In the genomic region with DNA sequence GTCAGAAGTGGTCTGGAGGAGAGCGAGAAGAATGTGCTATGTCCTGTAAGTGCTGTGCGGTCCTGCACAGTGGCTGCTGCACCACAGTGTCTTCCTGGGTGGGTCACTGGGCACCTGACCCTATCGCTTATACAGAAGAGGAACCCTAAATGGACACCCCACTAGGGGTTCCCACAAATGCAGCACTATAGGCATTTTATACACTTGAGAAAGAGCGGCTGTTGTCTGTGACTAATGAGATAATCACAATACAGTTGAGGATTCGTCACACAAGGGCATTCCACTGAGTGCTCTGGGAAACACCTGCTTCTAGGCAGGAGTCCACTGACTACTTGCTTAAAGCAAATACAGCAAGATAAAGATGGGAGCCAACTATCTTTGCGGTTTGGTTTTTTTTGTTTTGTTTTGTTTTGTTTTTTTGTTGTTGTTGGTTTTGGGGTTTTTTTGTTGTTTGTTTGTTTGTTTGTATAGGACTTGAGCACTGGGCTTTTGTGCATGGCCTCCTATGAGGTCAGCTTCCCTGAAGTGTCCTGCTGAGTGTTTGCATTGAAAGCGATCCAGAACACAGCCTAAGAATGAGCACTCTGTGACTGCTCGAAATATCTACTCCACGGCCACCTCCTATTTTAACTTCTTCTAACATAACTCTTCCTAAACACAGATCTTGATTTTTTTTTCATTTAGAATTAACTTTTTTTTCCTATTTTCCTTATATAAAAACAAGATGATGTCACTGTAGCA, we compare ENCODE assay signal across 11 mouse cellular contexts. TPM values are rescaled to one million over a fixed set of nuclear protein-coding genes. Genes with fewer than 3 reads are reported as not detected.
DNase-seq lines count a peak whose midpoint lies in the region; ATAC-seq and TF ChIP-seq lines count a peak whose summit lies in the region.
"Had no signal": no experiment of that assay in that cellular context is flagged by ENCODE, and none has a peak within 500 bp of the region (broad histone marks: within the 10 kb centered on the region; RNA-seq: fewer than 3 reads in every experiment).

No protein-coding gene starts in this region.

- no peaks in the 10 kb centered on the region; the same call in 1 of the 2 replicates for H3K9me3 ChIP-seq in heart, embryonic 12.5 days (replicated peaks)
- no peaks in the 10 kb centered on the region for H3K9me3 ChIP-seq in kidney, embryonic 16.5 days (ENCODE audit: low read length)
- H3K9me3 ChIP-seq in limb, embryonic 14.5 days (ENCODE audit: control insufficient read depth, low read length), result no peaks in the 10 kb centered on the region

- H3K4me3 ChIP-seq in heart, embryonic 12.5 days, result 0 out of 2 replicates have a peak overlapping the region, but pooled peaks have one; percentile 9
- H3K4me3 ChIP-seq in kidney, embryonic 16.5 days (ENCODE audit: low read length), result no peak overlapping the region
- H3K4me3 ChIP-seq in limb, embryonic 14.5 days (replicated peaks; ENCODE audit: low read length), result no peak overlapping the region

- 57% methylated on average over 9 of the region's 9 CpGs for WGBS in heart, embryonic 12.5 days
- WGBS in kidney, embryonic 16.5 days, result 69% methylated on average over 9 of the region's 9 CpGs
- 82% methylated on average over 9 of the region's 9 CpGs for WGBS in limb, embryonic 14.5 days

- H3K36me3 ChIP-seq in heart, embryonic 12.5 days, result no peaks in the 10 kb centered on the region
- H3K36me3 ChIP-seq in kidney, embryonic 16.5 days (ENCODE audit: insufficient read depth, low read length), result no peaks in the 10 kb centered on the region
- no peaks in the 10 kb centered on the region for H3K36me3 ChIP-seq in limb, embryonic 14.5 days (ENCODE audit: control insufficient read depth, insufficient read depth, low read length)
- H3K36me3 ChIP-seq: G1E had no signal

- no peak overlapping the region for H3K9ac ChIP-seq in heart, embryonic 12.5 days
- H3K9ac ChIP-seq in kidney, embryonic 16.5 days (replicated peaks; ENCODE audit: low read length), result no peak overlapping the region
- H3K9ac ChIP-seq in limb, embryonic 14.5 days (ENCODE audit: low read depth, low read length, severe bottlenecking), result no peak overlapping the region

- peaks cover 15% of the 10 kb centered on the region for H3K4me1 ChIP-seq in heart, embryonic 12.5 days (replicated peaks)
- H3K4me1 ChIP-seq in kidney, embryonic 16.5 days (ENCODE audit: insufficient read depth, low read length), result peaks cover 12% of the 10 kb centered on the region
- no peaks in the 10 kb centered on the region for H3K4me1 ChIP-seq in limb, embryonic 14.5 days (ENCODE audit: control insufficient read depth, insufficient read depth, low read length)

- ATAC-seq in heart, embryonic 12.5 days (ENCODE audit: insufficient number of reproducible peaks, low FRiP score), result no peak
- ATAC-seq in kidney, embryonic 16.5 days (ENCODE audit: low FRiP score, low TSS enrichment), result peak; percentile 66
- peak; percentile 80; the same call in 1 of the 2 replicates for ATAC-seq in limb, embryonic 14.5 days (ENCODE audit: low FRiP score, low read depth)

- H3K27me3 ChIP-seq in heart, embryonic 12.5 days (replicated peaks), result no peaks in the 10 kb centered on the region
- H3K27me3 ChIP-seq in kidney, embryonic 16.5 days (ENCODE audit: insufficient read depth, low read length), result no peaks in the 10 kb centered on the region
- no peaks in the 10 kb centered on the region for H3K27me3 ChIP-seq in limb, embryonic 14.5 days (ENCODE audit: control insufficient read depth, insufficient read depth, low read length)

- peak overlapping the region; percentile 30; the same call in 1 of the 2 replicates for H3K4me2 ChIP-seq in heart, embryonic 12.5 days
- H3K4me2 ChIP-seq in kidney, embryonic 16.5 days (replicated peaks; ENCODE audit: low read depth, low read length), result peak overlapping the region; percentile 20
- H3K4me2 ChIP-seq in limb, embryonic 14.5 days (replicated peaks; ENCODE audit: low read depth, low read length, severe bottlenecking), result no peak overlapping the region

- DNase-seq in heart, adult 18-20 months, result no peak
- DNase-seq in kidney, adult 8-10 months, result no peak
- DNase-seq in limb, embryonic 14.5 days (ENCODE audit: low spot score), result no peak
- DNase-seq in lung, postnatal 36 days, result peak; percentile 82
- DNase-seq in spleen, postnatal 36 days (ENCODE audit: low spot score in 2 of 2), result no peak
- no peak for DNase-seq in spleen, adult 12 weeks (ENCODE audit: low spot score)
- DNase-seq: cerebellum, adult 11 months had no signal

- no peak for TF ChIP-seq POLR2A in limb, embryonic 14.5 days (IDR thresholded peaks at IDR 0.05; ENCODE audit: borderline replicate concordance, extremely low read depth, insufficient read depth, insufficient read length)

- no peak overlapping the region for H3K27ac ChIP-seq in heart, embryonic 12.5 days (ENCODE audit: poor library complexity, severe bottlenecking)
- H3K27ac ChIP-seq in kidney, embryonic 16.5 days (ENCODE audit: low read length), result peak overlapping the region; percentile 3; the same call in 1 of the 2 replicates
- H3K27ac ChIP-seq in limb, embryonic 14.5 days (replicated peaks; ENCODE audit: low read depth, low read length), result no peak overlapping the region

RNA-seq across cellular contexts. Expression of a gene that starts 55.9 kb away (rescaled TPM):
- 2.2 and 2.3 TPM in 2 replicates for polyA plus RNA-seq in heart, embryonic 12.5 days (2016; fragmentation: Nextera tagmentation; extraction: Ambion mirVana)
- total RNA-seq in heart, adult 18-20 months (2021), result under 1 TPM; 0.17 to 0.33 TPM
- polyA plus RNA-seq in kidney, embryonic 16.5 days (2015; fragmentation: Nextera tagmentation; extraction: Ambion mirVana), result 1.1 and 1.8 TPM in 2 replicates
- 1.9 and 2.2 TPM in 2 replicates for polyA plus RNA-seq in limb, embryonic 14.5 days (2012; rRNA removed)
- 2.3 and 3.1 TPM in 2 replicates for polyA plus RNA-seq in limb, embryonic 14.5 days (2014; fragmentation: Nextera tagmentation; extraction: Ambion mirVana)
- total RNA-seq: hematopoietic stem cell, adult 5-6 weeks had no signal
- polyA plus RNA-seq: G1E had no signal
